Mouse (Mus musculus) activated CD4-positive, CD25-positive, alpha-beta regulatory T cell, adult 4 months (primary cell): Measurements from ENCODE around the gene Krt7. TPM values are rescaled to one million over a fixed set of nuclear protein-coding genes. Genes with fewer than 3 reads are reported as not detected.

Source experiments
- ATAC-seq: one replicate; pipeline ENCODE4 v1.8.0; 2017
- polyA plus RNA-seq, 2 experiments: library from polyadenylated mRNA; unstranded; fragments of 100-300 nt; shearing (Covaris generic); gene quantifications; one replicate each; pipeline ENCODE4 v1.2.1; 2017

The Krt7 gene
- polyA plus RNA-seq, 2 experiments from 2014 or later = not detected

DNA sequence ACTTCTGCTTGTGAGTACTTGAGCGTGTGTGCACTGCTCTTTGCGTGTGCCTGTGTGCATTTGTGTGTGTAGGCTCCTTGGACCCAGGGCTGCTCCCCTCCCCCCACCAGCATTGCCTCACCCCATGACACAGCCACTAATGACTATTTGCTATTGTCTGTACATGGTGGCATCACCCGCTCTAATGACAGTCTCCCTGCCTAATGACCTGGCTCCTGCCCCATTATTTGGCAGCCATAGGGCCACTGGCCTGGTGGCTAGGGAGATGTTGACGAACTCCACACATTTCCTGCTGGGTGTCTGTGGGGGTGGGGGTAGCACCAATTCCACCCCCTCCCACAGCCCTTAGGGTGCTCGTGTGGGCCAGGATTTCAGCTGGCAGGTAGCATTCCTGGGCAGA is 32.2 kb upstream of the Krt7 start:
- ATAC-seq = no peak

DNA sequence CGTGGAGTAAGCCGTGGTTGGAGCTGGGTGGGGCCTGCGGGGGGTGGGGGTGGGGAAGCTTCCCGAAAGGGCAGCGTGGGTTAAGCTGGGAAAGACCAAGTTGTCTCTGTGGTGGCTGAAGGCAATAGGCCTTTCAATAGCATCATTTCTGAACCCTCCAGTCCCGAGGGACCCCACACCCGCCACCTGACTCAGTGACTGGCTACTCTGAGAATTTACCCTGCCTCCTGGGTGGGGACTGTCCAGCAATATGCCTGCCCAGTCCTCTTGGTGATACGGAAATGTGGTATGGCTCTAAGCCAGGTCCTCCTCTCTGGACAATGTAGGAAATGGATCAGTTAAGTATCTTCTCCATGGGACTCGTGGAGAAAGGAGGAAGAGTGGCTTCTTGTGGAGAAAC is 29.1 kb upstream of the Krt7 start:
- ATAC-seq = no peak

GRCm38 (mm10) chr15:101382811-101383210 is 28.0 kb upstream of the Krt7 start:
- no peak for ATAC-seq

- no peak for ATAC-seq
Measured at GRCm38 (mm10) chr15:101384610-101385009, 26.2 kb upstream of the Krt7 start.

DNA sequence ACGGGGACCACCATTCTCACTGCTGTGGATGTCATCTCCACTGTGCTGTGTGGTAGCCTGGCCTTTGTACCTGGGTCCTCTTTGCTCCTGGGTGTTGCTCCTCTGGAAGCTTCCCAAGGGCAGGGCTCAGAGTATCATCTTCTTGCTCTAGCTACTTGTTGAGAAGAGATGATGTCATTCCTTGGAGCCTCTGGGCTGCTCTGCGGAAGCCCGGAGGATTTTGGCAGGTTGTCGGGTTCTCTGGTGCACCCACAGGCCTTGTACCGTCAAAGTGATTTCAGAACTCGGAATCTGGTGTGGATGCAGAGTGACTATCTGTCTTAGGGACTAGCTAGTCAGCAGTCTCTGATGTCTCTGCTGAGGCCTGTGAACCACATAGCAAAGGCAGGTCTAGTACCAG is 25.8 kb upstream of the Krt7 start:
- ATAC-seq = no peak

- ATAC-seq = no peak
Measured at GRCm38 (mm10) chr15:101387176-101387575, 23.7 kb upstream of the Krt7 start.

DNA sequence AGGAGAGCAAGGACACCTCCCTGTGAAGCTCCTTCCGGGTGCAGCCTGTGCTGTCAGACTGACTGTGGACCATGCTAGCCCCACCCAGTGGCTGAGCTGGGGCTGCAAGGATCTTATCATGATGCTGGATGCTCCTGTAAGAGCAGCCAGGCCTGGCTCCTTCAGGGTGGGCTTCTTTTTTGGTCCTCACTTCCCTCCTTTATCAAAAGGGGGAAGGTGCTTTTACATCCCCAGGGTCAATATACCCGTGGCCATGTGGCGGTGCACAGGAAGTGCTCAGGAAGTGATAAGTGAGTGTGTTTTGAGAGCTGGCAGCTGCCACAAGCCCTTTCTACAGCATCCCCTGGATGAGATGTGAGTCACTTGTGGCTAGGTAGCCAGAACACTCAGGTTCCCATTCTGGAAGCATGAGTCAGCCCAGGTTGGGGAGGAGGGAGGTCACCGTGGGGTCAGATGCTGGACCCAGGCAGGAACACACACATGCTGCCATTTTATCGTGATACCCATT is 22.8 kb upstream of the Krt7 start:
- peak; percentile 82 for ATAC-seq

DNA sequence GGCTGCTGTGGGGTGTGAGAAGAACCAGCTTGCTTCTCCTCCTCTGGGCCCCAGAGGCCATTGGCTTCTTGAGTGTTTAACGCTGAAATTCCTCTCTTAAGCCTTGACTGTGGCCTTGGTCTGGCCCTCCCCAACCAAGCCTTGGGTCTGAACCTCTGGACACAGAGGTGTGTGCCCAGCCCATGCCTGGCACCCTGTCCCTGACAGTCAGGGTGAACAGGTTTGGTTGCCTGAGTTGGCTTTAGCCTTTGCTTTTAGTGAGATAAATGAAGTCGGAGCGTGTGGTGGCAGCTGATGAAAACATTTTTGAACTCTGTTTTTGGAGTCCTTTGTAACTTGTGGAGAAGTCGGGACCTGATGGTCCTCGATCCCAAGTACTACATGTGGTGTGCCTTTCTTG is 20.6 kb upstream of the Krt7 start:
- ATAC-seq = no peak

DNA sequence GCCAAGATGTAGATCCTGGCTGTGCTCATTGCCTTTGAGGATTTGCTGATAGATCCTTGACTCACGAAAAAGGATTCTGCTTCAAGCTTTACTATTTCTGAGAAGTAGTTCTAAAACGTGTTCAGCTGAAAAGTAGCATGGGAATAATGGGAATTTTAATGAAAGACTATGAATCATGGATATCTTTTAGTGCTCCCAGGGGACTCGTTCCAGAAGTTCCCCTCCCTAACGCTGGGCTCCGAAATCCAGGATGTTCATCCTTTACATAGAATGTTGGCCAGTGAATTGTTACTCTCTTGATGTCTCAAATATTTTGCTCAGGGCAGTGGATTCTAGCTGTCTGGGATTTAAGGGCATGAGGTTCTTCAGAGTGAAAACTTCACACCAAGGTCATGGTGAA is 18.6 kb upstream of the Krt7 start:
- no peak for ATAC-seq

GRCm38 (mm10) chr15:101394908-101395307 is 15.9 kb upstream of the Krt7 start:
- no peak for ATAC-seq

GRCm38 (mm10) chr15:101396466-101396865 is 14.4 kb upstream of the Krt7 start:
- no peak for ATAC-seq

- no peak for ATAC-seq
Measured at GRCm38 (mm10) chr15:101396921-101397320, 13.9 kb upstream of the Krt7 start.

DNA sequence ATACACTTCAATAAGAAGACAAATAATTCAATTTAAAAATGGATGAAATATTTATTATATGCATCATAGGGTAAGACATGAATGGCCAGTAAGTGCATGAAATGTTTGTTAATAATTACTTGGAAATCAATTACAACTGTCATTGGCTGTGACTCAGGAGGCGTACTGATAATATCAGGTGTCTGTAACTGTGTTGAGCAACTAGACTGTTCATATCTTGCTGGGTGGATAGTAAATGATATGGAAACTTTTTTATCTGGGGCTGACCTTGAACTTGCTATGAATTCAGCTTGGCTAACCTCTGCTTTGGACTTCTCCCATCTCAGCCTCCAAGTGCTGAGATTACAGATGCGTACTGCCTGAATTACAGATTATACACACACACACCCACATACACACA is 13.2 kb upstream of the Krt7 start:
- ATAC-seq = no peak

GRCm38 (mm10) chr15:101398269-101398668 is 12.6 kb upstream of the Krt7 start:
- ATAC-seq = no peak

DNA sequence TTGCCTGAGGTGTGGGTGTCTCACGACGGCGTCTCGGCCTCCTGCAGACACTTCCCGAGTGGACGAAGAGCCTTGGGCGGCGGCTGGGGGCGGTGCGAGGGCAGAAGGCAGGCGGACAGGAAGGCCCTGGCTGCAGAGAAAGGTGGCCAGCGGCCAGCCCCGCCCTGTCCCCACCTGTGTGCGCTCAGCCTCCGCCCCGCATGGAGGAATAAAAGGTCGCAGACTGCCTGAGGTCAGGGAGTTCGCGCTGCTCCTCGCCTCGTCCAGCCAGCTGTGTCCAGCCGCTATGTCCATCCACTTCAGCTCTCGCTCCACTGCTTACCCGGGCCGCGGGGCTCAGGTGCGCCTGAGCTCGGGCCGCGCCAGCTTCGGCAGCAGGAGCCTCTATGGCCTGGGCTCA is 1.3 kb downstream of the Krt7 start:
- no peak for ATAC-seq

DNA sequence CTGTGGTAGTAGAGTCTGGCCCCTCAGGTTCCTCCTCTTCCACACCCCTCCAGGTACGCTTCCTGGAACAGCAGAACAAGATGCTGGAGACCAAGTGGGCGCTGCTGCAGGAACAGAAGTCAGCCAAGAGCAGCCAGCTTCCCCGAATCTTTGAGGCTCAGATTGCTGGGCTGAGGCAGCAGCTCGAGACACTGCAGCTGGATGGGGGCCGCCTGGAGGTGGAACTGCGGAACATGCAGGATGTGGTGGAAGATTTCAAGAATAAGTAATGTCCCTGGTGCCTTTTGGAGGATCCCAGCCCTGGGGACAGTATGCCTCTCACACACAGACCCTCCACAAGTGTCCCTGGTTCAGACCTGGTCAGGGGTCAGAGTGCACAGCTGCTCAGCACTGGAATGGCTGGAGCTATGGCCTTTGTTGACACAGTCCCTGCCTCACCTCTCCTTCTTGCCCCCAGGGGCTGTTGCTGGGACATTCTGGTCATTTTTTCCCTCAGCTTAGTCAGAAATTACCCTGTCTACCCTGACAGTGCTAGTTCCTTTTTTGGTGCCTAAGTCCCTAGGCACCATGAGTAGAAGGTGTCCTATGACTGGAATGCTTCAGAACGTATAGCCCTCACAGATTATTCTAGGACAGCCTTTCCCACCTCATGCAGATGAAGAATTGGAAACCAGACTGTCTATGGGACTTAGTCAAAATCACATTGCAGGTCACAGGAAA is 3.2 kb downstream of the Krt7 start:
- ATAC-seq = no peak

GRCm38 (mm10) chr15:101414807-101415565 is 4.1 kb downstream of the Krt7 start:
- ATAC-seq = no peak

GRCm38 (mm10) chr15:101418950-101419349 is 8.1 kb downstream of the Krt7 start:
- ATAC-seq = no peak

DNA sequence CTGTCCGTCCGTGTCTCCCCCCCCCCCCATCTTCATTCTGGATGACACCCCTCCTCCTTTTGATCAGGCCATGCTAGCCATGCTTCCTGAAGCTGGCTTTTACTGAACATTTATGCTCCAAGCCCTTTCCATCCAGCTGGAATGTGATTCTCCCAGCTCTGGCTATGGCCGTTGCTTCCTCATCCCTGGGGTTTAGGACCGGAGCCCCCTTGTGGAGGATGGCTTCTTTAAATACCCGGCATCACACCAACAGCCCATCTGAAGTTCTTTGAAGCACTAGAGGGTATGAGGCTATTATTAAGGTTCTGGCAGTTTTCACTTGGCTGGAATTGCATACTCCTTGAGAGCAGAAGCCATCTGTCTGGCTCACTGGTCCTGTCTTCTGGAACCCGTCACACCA is 10.1 kb downstream of the Krt7 start:
- no peak for ATAC-seq

GRCm38 (mm10) chr15:101424914-101425313 is 14.1 kb downstream of the Krt7 start:
- no peak for ATAC-seq

DNA sequence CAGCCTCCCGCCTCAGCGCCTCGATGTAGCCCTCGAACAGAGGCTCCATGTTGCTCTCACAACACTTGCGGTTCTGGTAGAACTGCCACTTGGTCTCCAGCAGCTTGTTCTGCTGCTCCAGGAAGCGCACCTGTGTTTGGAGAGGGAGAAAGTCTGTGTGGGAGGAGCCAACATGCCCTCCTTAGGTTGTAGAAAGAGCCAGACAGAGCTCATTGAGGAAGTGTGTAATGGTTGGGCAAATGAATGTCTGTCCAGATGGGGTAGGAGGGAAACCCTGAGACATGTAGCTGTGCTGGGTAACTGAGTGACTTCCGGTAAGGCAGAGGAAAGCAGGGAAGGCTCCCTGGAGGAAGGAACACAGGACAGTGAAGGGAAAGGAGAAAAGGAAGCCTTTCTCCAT is 25.8 kb downstream of the Krt7 start:
- no peak for ATAC-seq

DNA sequence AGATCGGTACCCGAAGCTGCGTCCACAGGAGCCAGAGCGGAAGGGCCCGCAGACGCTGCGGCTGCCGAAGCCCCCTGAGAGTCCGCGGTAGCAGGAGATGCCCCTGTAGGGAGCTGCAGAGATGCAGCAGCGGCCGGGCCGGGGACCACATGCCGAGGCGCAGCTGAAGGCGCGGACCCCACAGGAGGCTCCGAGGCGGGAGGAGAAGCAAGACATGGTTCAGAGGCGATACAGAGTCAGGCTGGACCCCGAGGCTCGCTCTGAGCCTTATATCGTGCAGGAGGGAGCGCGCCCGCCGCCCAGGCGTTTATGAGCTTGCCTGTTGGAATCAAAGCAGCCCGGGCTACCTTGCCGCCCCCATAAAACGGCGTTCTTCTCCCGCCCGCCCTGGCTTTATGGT is 27.7 kb downstream of the Krt7 start, which contains the start of gene Krt87:
Gene Krt87 (minus strand): TSS at position 250 of the 400 bp plus-strand sequence.
- ATAC-seq = no peak

DNA sequence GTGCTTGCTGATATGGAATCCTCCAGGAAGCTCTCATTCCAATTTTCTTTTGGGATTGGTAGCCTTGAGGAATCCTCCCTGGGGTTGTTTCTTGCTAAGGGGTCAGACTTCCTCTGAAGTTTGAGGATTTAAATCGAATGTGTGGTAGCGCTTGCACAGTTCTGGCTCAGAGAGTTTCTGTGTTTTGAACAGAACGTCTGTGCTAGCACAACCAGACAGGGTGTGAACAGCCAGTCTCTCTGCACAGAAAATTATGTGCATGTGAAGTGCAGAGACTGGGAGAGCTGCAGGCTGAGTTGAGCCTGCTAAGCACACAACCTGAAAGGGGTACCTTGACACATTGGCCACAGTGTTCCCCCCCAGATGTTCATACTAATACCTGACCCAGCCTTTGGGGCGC is 30.0 kb downstream of the Krt7 start:
- no peak for ATAC-seq

- no peak for ATAC-seq
Measured at GRCm38 (mm10) chr15:101446572-101446971, 35.7 kb downstream of the Krt7 start.
